Mouse (Mus musculus): ENCODE results near the gene Gm11127.

Gene Gm11127

DNA sequence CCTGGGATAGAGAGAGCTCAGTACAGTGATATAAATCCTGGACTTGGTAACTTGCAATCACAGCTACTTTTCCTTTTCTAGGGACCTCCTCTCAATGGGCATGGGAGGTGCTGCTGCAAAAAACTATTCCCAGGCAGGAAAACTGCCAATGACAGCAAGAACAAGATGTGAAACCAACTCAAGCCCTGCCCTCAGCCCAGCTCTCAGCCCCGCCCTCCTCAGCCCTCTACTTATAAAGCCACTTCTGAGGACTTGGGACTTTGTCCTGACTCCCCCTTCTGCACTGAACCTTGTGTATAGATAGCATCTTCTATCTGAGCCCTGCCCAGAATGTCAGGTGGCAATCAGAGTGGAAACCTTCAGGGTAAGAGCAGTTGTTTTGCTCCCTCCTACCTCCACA lies at the start of gene Gm11127:
Gm11127 (minus strand) TSS at position 10 of the 400 bp plus-strand sequence.
- WGBS, result 80% methylated on average over 1 of the region's 1 CpGs

DNA sequence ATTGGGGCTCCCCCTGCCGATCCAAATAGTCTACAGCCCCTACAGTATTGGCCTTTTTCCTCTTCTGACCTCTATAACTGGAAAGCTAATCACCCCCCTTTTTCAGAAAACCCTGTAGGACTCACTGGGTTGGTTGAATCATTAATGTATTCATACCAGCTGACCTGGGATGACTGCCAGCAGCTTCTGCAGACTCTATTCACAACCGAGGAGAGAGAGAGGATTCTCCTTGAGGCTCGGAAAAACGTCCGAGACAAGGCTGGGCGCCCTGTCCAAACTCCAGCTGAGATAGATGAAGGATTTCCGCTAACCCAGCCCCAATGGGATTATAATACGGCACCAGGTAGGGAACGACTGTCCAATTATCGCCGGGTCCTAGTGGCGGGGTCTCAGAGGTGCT lies 43.9 kb upstream of the Gm11127 start:
- 53% methylated on average over 12 of the region's 12 CpGs for WGBS

DNA sequence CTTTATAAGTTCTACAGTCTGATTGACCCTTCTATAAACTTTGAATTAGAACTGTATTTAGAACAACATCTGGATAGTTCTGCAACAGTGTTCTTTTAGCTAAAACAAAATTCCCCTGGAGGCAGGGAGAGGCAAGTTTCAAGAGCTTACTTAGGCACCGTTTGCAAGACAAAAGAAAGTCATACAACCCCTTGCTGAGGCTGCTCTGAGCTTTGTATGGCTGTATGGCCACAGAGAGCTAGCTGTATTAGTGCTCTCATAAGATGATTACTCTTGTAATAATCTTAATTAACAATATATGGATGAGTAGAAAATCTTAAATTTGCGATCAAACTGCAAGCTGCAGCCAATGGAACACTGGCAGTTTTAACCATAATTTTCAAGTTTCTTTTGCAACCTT lies 41.4 kb upstream of the Gm11127 start:
- WGBS, result 63% methylated on average over 2 of the region's 2 CpGs

DNA sequence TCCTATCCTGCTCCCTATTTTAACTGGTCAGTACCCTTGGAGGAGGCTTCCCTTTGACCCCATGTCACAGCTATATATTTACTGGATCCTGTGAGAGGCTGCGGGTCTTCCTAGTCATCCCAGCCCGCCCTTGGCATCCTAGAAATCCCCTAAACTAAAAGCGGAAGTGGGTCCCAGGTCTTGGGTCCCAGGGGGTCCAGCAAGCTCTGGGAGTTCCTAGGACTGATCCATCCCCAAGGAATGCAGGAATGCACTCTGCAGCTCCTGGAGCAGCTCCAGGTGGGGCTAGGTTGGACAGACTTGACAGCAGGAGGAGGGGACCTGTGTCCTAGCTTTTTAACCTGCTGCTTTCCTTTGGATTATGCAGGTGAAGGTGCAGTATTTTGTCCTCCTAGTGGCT lies 35.8 kb upstream of the Gm11127 start:
- WGBS, result 54% methylated on average over 3 of the region's 3 CpGs

DNA sequence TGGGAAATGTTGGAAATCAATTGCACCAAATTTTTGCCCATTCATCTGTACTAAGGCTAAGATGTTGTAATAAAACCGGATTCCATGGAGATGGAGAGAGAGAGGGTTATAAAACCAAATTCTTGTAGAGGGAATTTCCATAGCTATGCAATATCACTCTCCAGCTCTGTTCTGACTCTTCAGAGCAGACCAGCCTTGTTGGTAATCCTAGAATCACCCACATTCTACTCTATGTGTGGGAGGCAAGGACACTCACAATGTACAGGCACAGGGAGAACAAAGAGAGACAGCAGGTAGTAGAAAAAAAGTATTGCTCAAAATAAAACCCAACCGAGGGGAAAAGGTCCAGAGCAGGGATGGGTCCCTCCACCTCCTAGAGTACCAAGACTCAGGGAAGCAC lies 33.8 kb upstream of the Gm11127 start:
- WGBS, result no CpG with 5 or more reads among the region's 2 CpGs

DNA sequence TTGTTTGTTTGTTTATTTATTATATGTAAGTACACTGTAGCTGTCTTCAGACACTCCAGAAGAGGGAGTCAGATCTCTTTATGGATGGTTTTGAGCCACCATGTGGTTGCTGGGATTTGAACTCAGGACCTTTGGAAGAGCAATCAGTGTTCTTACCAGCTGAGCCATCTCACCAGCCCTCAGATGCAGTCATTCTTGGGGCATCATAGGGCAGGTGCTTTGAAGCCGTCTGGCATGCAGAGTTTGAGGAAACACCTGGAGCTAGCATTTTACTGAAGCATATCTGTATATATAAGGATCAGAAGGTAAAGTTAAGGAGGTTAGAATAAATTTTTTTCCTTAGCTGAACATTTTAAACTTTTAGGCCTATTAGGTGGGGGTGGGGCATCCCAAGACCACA lies 27.8 kb upstream of the Gm11127 start:
- 85% methylated on average over 1 of the region's 1 CpGs for WGBS

DNA sequence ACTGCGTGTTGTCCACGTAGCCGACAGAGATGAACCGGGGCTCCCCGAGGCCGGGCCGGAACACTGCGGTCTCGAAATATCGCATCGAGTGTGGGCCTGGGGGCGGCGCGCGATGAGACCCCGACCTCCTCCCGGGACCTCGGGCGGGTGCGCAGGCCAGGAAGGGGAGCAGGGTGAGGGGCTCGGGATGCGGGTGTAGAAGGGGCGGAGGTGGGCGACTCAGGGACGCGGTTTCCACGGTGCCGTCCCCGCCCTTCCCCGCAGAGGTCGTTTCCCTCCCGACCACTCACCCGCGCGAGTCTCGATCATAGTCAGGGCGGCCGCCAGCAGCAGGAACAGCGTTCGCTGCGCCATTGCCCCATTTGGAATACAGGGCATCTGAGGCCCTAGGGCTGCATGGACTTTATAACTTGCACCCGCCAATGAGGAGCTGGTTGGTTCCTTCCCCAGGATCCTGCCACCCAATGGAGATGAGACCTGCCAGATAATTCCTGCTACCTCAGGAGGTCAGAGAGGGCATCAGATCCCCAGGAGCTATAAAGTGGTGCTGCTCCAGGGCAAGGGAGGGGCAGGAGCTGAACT lies 25.8 kb upstream of the Gm11127 start:
- 2% methylated on average over 42 of the region's 42 CpGs for WGBS

DNA sequence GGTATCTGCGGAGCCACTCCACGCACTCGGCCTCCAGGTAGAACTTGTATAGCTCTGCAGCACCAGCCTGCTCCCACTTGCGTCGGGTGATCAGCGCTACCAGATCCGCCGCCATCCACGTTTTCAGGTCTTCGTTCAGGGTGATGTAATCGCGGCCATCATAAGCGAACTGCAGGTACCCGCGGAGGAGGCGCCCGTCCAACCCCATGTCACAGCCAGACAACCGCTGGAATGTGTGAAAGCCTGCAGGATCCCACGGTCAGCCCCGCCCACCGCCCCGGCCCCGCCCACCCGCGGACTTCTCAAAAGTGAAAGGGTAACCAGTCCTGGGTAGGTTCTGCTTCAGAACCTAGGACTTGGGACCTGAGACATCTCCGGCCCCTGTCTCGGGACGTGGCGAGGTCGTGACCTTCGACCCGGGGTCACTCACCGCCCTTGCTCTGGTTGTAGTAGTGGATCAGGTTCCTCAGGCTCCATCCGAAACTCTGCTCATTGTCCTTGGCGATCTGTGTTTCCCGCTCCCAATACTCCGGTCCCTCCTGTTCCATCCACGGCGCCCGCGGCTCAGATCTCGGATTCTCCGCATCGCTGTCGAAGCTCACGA lies 25.2 kb upstream of the Gm11127 start:
- 2% methylated on average over 46 of the region's 46 CpGs for WGBS

DNA sequence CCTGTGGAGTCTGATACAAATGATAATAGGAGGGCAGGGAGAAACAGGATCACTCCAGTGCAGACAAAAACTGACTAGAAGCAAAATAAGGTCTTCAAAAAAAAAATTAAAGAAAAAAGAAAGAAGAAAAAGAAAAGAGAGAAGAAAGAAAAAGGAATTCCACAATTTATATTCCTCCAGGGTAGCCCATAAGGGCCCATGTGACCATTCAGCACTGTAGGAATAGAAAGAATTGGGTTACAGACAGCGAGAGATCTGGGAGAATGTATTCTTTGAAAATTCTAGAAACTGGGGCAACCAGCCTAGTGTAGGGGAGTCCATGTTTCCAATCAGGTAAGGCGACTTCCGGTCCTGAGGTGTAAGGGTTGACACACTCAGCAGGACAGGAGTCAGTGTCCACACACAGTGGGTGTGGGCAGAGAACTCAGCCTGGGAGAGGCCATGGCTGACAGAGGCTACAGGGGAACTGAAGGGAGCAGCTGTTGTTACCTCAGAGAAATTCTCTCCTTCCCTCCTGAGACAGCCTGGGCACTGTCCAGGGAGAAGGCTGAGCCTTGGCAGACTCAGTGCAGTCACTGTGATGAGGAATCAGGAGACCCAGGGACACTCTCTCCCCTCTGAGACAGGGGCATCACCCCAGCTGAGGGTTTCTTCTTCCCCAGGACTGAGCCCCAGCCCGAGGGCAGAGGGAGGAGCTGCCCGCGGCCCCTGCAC lies 24.5 kb upstream of the Gm11127 start:
- 32% methylated on average over 6 of the region's 6 CpGs for WGBS

DNA sequence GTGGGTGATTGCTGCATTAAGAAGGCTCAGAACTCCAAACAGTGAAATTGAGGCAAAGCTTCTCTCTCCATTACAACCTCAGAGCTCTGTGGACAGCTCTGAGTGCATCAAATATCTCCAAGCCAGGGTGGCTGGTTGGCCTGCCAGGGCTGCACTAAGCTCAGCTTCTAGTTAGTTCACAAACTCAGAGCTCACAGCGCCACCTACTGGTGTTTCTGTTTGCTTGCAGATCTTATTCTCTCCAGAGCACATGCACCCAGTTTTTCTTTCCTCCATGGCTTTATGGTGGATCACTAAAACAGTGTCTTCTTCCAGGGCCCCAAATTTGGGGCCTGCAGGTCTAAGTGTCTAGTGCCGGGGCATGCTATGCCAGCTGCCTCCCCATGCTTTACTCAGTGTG lies 2.7 kb upstream of the Gm11127 start:
- 23% methylated on average over 2 of the region's 2 CpGs for WGBS

DNA sequence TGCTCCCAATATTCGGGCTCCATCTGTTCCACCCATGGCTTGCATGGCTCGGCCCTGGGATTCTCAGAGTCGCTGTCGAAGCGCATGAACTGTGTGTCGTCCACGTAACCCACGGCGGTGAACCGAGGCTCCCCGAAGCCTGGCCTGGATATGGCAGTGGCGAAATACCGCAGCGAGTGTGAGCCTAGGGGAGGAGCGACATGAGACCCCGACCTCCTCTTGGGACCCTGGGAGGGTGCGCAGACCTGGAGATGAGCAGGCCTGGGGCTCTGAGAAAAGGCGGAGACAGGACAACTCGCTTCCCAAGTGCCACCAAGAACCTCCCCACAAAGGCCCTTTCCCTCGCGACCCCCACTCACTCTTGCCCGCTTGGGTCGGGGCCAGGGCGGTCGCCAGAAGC lies 244 bp downstream of the Gm11127 start:
- WGBS, result 92% methylated on average over 25 of the region's 25 CpGs

DNA sequence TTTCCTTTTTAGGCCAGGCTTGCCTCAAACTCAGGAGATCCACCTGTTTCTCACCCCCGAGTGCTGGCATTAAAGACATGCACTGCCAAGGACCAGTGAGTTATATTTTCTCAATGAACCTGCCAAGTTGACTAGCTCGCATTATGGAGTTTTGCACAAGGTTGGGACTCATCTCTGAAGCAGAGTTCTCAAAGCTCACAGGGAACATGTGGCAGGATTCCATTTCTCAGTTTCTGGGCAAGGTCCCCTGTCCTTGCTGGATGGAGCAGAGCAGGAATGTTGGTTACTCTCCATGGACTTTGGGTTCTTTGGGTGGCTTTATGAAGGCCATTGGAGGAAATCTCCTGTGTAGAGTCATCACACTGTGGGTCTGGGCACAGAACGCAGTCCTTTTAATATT lies 14.9 kb downstream of the Gm11127 start:
- 89% methylated on average over 3 of the region's 3 CpGs for WGBS

DNA sequence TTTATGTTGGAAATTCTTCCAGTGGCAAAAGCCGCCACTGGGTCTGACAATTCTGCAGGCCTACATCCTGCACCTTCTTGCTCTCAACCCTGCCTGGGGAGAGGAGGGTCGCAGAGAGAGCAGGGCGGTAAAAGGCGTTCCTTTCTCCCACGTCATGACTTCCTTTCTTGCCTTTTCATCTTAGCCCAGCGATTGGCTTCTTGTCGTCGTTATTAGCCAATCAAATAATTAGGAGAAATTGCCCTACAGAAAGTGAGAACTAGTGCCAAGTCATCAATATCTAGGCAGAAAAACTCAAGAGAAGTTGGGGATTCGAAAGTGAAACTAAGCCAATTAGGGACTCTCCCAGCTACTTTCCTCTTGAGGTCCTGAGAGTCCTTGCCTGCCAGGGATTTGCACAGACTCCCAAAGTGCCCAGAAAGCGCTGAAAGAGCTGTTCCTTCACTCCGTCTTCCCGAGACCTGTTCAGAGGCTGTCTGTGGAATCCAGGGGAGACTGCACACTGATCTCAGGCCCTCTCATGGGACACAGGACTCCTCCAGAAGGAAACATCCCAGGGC lies 15.5 kb downstream of the Gm11127 start, which contains the start of the genes H2-T22 and Gm6034:
H2-T22 (minus strand) TSS at position 138 of the 560 bp plus-strand sequence.
Gm6034 (plus strand) TSS at position 352 of the 560 bp plus-strand sequence.
- WGBS, result 9% methylated on average over 12 of the region's 12 CpGs

DNA sequence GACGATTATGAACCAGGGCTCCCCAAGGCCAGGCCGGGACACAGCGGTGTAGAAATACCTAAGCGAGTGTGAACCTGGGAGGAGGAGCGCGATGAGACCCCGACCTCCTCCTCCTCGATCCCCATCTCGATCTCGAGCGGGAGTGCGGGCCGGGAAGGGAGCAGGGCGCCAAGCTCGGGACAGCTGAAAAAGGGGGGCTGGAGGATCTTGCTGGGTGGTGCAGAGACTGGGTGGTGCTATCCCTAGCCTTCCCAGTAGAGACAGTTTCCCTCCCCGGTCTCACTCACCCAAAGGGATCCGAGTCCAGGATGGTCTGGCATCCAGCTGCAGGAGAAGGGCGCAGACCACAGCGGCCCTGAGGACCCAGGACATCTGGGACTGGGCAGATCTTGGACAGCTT lies 16.1 kb downstream of the Gm11127 start:
- WGBS, result 6% methylated on average over 19 of the region's 19 CpGs

DNA sequence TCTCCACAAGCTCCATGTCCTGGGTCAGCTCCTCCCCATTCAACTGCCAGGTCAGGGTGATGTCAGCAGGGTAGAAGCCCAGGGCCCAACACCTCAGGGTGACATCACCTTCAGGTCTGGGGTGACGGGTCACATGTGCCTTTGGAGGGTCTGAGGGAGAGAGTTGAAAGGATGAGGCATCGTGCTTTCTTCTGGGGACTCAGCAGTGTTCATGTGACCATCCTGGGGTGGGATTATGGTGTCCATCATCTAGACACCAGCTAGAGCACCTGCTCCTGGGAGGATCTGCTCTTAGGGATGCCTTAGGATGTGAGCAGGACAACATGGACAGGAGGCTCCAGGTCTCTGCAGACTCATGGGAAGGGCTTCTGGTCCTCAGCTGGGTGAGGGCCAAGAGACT lies 17.6 kb downstream of the Gm11127 start:
- WGBS, result 98% methylated on average over 2 of the region's 2 CpGs

DNA sequence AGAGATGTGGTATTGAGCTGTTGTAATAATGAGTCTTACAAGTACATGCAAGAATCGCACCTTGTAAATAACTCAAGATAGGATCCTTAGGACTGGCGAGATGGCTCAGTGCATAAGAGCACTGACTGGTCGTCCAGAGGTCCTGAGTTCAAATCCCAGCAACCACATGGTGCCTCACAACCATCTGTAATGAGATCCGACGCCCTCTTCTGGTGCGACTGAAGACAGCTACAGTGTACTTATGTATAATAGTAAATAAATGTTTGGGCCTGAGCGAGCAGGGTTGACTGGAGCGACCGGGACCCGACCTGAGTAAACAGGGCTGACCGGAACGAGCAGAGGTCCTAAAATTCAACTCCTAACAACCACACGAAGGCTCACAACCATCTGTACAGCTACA lies 22.0 kb downstream of the Gm11127 start:
- 91% methylated on average over 13 of the region's 13 CpGs for WGBS

DNA sequence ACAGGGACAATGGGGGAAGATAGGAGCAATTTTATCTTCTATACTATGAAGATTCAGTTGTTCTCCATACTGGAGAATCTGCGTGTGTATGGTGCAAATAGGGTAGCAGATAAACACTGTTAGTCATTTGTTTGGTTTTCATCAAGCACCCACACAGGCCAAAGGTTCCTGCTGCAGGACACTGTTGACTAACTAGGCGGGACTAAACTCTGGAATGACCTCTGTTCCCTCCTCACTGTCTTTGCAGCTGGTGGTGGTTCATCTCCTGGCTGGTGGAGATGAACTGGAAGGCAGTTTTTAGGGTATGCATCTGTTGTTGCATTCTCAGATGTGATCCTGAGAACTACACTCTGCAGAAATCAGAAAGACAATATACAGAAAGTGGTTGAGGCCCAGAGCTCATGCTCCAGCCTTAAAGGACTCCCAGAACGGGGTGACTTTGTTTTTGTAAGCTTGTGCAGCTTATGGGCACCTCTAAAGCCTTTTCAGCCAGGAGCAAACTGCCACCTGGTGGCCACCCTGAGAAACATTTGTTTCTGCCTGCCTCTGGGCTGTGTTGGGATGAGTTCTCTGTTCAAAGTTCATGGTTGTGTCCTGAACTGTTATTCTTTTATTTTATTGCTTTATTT lies 23.0 kb downstream of the Gm11127 start:
- 50% methylated on average over 3 of the region's 3 CpGs for WGBS

DNA sequence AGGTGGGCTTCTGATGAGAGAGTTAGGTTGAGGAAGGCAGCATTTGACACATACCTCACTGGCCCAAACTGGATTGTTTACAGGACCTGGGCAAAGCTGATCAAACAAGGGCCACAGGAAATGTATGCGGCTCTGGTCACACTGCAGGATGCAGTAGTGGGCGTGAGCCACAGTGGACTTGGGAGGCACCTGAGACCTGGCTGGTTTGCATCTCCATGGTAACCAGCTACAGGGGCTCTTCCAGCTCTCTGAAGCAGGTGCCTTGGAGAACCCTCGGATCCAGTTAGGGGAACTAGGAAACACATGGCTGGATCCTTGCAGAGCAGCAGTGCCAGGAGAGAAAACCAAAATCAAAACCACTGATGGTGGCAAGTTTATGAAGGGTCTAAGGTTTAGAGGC lies 23.6 kb downstream of the Gm11127 start:
- 75% methylated on average over 3 of the region's 3 CpGs for WGBS

DNA sequence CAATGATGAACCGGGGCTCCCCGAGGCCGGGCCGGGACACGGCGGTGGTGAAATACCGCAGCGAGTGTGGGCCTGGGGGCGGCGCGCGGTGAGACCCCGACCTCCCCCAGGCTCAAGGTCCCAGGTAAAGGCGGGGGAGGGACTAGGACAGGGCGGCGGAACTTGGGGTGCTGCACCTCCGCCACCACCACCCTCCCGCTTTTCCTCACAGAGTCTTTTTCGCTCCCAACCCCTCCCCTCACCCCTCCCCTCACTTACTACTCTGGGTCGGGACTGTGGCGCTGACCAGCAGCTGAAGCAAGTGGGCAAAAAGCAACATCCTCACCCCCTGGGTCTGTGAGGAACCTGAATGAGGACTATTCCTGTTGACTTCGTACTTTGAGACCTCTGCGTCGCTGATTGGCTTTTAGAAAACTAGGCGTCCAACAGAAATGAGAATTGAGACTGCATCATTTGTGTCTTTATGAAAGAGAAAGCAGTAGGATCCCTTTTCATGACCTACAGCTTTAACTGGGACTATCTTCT lies 25.8 kb downstream of the Gm11127 start, which contains the start of gene H2-T23:
H2-T23 (minus strand) TSS at position 505 of the 525 bp plus-strand sequence.
- 1% methylated on average over 25 of the region's 25 CpGs for WGBS

DNA sequence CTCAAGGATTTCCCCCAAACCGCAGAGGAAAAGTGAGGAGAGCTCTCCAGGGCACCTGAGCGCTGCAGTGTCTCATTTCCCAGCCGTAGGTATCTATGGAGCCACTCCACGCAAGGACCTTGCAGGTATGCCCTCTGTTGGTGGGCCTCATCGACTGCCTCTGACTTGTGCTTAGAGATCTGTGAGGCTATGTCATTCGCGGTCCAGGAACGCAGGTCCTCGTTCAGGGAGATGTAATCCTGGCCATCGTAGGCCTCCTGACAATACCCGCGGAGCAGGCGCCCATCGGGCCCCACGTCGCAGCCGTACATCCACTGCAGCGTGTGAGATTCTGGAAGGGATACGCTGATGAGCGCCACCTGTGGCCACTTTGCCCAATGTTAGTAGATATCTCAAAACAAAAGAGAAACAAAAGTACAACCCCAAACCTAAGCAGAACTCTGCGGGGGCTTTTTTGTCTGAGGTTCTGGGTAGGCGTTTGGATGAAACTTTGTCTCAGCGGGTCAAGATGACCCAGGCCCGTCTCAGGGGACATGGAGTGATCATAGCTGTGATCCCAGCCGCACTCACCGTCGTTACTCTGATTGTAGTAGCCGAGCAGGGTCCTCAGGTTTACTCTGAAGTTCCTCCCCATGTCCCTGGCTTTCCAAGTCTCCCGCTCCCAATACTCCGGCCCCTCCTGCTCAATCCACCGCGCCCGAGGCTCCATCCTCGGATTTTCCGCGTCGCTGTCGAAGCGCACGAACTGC lies 26.4 kb downstream of the Gm11127 start:
- WGBS, result 2% methylated on average over 40 of the region's 40 CpGs
